ENCODE assay signal across 10 mouse cellular contexts in genomic region chr8:119960531-119961104, GRCm38 (mm10). TPM values are rescaled to one million over a fixed set of nuclear protein-coding genes. Genes with fewer than 3 reads are reported as not detected.
DNase-seq lines count a peak whose midpoint lies in the region; ATAC-seq and TF ChIP-seq lines count a peak whose summit lies in the region.
"Had no signal": no experiment of that assay in that cellular context is flagged by ENCODE, and none has a peak within 500 bp of the region (broad histone marks: within the 10 kb centered on the region; RNA-seq: fewer than 3 reads in every experiment).

No protein-coding gene starts in this region.

- H3K27ac ChIP-seq in forebrain, embryonic 10.5 days, result peak overlapping the region; percentile 44
- no peak overlapping the region for H3K27ac ChIP-seq in forebrain, embryonic 11.5 days (ENCODE audit: low read depth, low read length)
- no peak overlapping the region for H3K27ac ChIP-seq in gastrocnemius, adult 2 months
- H3K27ac ChIP-seq in neural tube, embryonic 14.5 days (ENCODE audit: low read depth, low read length), result no peak overlapping the region
- H3K27ac ChIP-seq: liver, embryonic 15.5 days had no signal

- peaks cover 34% of the 10 kb centered on the region for H3K36me3 ChIP-seq in forebrain, embryonic 10.5 days (replicated peaks)
- H3K36me3 ChIP-seq in forebrain, embryonic 11.5 days (ENCODE audit: control insufficient read depth, insufficient read depth, low read length), result peaks cover 12% of the 10 kb centered on the region
- H3K36me3 ChIP-seq in neural tube, embryonic 14.5 days (ENCODE audit: control insufficient read depth, insufficient read depth, low read length), result peaks cover 17% of the 10 kb centered on the region

- H3K4me1 ChIP-seq in forebrain, embryonic 10.5 days, result peaks cover 10% of the 10 kb centered on the region
- H3K4me1 ChIP-seq in forebrain, embryonic 11.5 days (replicated peaks; ENCODE audit: control insufficient read depth, insufficient read depth, low read length), result peaks cover 3% of the 10 kb centered on the region; the same call in 1 of the 2 replicates
- H3K4me1 ChIP-seq in neural tube, embryonic 14.5 days (ENCODE audit: control insufficient read depth, insufficient read depth, low read length), result peaks cover 4% of the 10 kb centered on the region; the same call in 1 of the 2 replicates
- H3K4me1 ChIP-seq: liver, embryonic 15.5 days had no signal

- no peaks in the 10 kb centered on the region for H3K9me3 ChIP-seq in forebrain, embryonic 10.5 days
- no peaks in the 10 kb centered on the region for H3K9me3 ChIP-seq in forebrain, embryonic 11.5 days (ENCODE audit: control insufficient read depth, low read length)
- H3K9me3 ChIP-seq in neural tube, embryonic 14.5 days (ENCODE audit: control insufficient read depth, low read length), result no peaks in the 10 kb centered on the region
- H3K9me3 ChIP-seq: liver, embryonic 15.5 days had no signal

- no peak overlapping the region for H3K9ac ChIP-seq in forebrain, embryonic 11.5 days (ENCODE audit: low read length)
- no peak overlapping the region for H3K9ac ChIP-seq in neural tube, embryonic 14.5 days (replicated peaks; ENCODE audit: low read depth, low read length)
- H3K9ac ChIP-seq: liver, embryonic 15.5 days had no signal

- H3K4me2 ChIP-seq in forebrain, embryonic 11.5 days (ENCODE audit: low read depth, low read length, severe bottlenecking), result no peak overlapping the region
- no peak overlapping the region for H3K4me2 ChIP-seq in neural tube, embryonic 14.5 days (ENCODE audit: low read depth, low read length)
- H3K4me2 ChIP-seq: liver, embryonic 15.5 days had no signal

- H3K27me3 ChIP-seq in forebrain, embryonic 10.5 days (ENCODE audit: poor library complexity, severe bottlenecking), result no peaks in the 10 kb centered on the region
- no peaks in the 10 kb centered on the region for H3K27me3 ChIP-seq in forebrain, embryonic 11.5 days (ENCODE audit: control insufficient read depth, insufficient read depth, low read length)
- H3K27me3 ChIP-seq in neural tube, embryonic 14.5 days (ENCODE audit: control insufficient read depth, insufficient read depth, low read length), result no peaks in the 10 kb centered on the region
- H3K27me3 ChIP-seq: liver, embryonic 15.5 days had no signal

- no peak overlapping the region for H3K4me3 ChIP-seq in forebrain, embryonic 10.5 days
- no peak overlapping the region for H3K4me3 ChIP-seq in forebrain, embryonic 11.5 days (ENCODE audit: low read depth, low read length)
- no peak overlapping the region for H3K4me3 ChIP-seq in gastrocnemius, adult 2 months
- no peak overlapping the region for H3K4me3 ChIP-seq in neural tube, embryonic 14.5 days (ENCODE audit: low read depth, low read length)
- H3K4me3 ChIP-seq: liver, embryonic 15.5 days had no signal

- no peak for TF ChIP-seq CTCF in gastrocnemius, adult 2 months (IDR thresholded peaks at IDR 0.05)

- no peak for ATAC-seq in forebrain, embryonic 11.5 days (replicated peaks; ENCODE audit: low FRiP score)
- ATAC-seq in neural tube, embryonic 14.5 days (ENCODE audit: low read depth), result peak; percentile 46; the same call in 1 of the 2 replicates

- intact Hi-C loops in gastrocnemius, adult 2 months (cut with DNase I), result no loop called here

- WGBS in forebrain, embryonic 10.5 days, result 60% methylated on average over 5 of the region's 5 CpGs
- WGBS in forebrain, embryonic 11.5 days, result 53% methylated on average over 5 of the region's 5 CpGs
- WGBS in neural tube, embryonic 14.5 days, result 54% methylated on average over 5 of the region's 5 CpGs

- no peak for DNase-seq in forebrain, embryonic 10.5 days (ENCODE audit: extremely low spot score, low spot score)
- no peak for DNase-seq in forebrain, embryonic 11.5 days (ENCODE audit: low spot score)
- peak; percentile 83 for DNase-seq in cerebellum, adult 11-12 months
- peak; percentile 70 for DNase-seq in gastrocnemius, adult 2 months
- DNase-seq in layer of hippocampus, postnatal 14 days (ENCODE audit: low spot score in 2 of 2), result peak; percentile 49 to 64
- DNase-seq in kidney, postnatal 4 days, result no peak
- no peak for DNase-seq in spleen, postnatal 14 days (ENCODE audit: low spot score in 2 of 2)

RNA-seq across cellular contexts. Expression of gene Crispld2, which starts 31.6 kb away (rescaled TPM):
- 2.4 and 2.5 TPM in 2 replicates for polyA plus RNA-seq in forebrain, embryonic 10.5 days (2016; fragmentation: Nextera tagmentation; extraction: Ambion mirVana)
- 1.6 and 2.1 TPM in 2 replicates for polyA plus RNA-seq in forebrain, embryonic 11.5 days (2014; fragmentation: Nextera tagmentation; extraction: Ambion mirVana)
- 10 to 100 TPM in 1 of 2 experiments, 1 to 10 TPM in 1; 9.5 to 19.6 TPM for total RNA-seq in gastrocnemius, adult 2 months (2021)
- 1 to 10 TPM; 1.6 to 2.1 TPM for total RNA-seq in layer of hippocampus, postnatal 14 days (2021)
- 0.36 and 1.9 TPM in 2 replicates for polyA plus RNA-seq in neural tube, embryonic 14.5 days (2014; fragmentation: Nextera tagmentation; extraction: Ambion mirVana)
- total RNA-seq: common myeloid progenitor, adult 5-6 weeks had no signal

RNA-seq across cellular contexts. Expression of gene Gm20388, which starts 50.0 kb away (rescaled TPM):
- 1.2 and 5.5 TPM in 2 replicates for polyA plus RNA-seq in forebrain, embryonic 10.5 days (2016; fragmentation: Nextera tagmentation; extraction: Ambion mirVana)
- polyA plus RNA-seq in forebrain, embryonic 11.5 days (2014; fragmentation: Nextera tagmentation; extraction: Ambion mirVana), result not detected in 2 replicates
- total RNA-seq in gastrocnemius, adult 2 months (2021), result 10 to 100 TPM in 1 of 2 experiments, 1 to 10 TPM in 1; 6.1 to 15.0 TPM
- total RNA-seq in layer of hippocampus, postnatal 14 days (2021), result not detected
- 10.3 and 18.1 TPM in 2 replicates for polyA plus RNA-seq in neural tube, embryonic 14.5 days (2014; fragmentation: Nextera tagmentation; extraction: Ambion mirVana)
- polyA plus RNA-seq: liver, embryonic 15.5 days had no signal

RNA-seq across cellular contexts. Expression of gene Usp10, which starts 50.5 kb away (rescaled TPM):
- 251 and 264 TPM in 2 replicates for polyA plus RNA-seq in forebrain, embryonic 10.5 days (2016; fragmentation: Nextera tagmentation; extraction: Ambion mirVana)
- 209 and 210 TPM in 2 replicates for polyA plus RNA-seq in forebrain, embryonic 11.5 days (2014; fragmentation: Nextera tagmentation; extraction: Ambion mirVana)
- 10 to 100 TPM; 56.9 to 73.9 TPM for total RNA-seq in gastrocnemius, adult 2 months (2021)
- total RNA-seq in layer of hippocampus, postnatal 14 days (2021), result 10 to 100 TPM; 86.7 to 93.0 TPM
- 100 and 111 TPM in 2 replicates for polyA plus RNA-seq in neural tube, embryonic 14.5 days (2014; fragmentation: Nextera tagmentation; extraction: Ambion mirVana)

Comparison
In these comparisons a context has a peak if more than half of its experiments do, and no peak if none do; other contexts are left out.
1. DNase-seq: peak in cerebellum, adult 11-12 months (single experiment), gastrocnemius, adult 2 months (single experiment) and layer of hippocampus, postnatal 14 days (2 of 2); none in forebrain, embryonic 10.5 days (single experiment), forebrain, embryonic 11.5 days (single experiment), kidney, postnatal 4 days (0 of 2) and spleen, postnatal 14 days (0 of 2).